Mouse (Mus musculus) spleen, postnatal 10 days (tissue): ENCODE measurements around the gene Gm45623.

Source experiments
- DNase-seq, 2 experiments: peaks; one replicate each; pipeline ENCODE4 v3.0.0; 2021 to 2022; ENCODE audit warnings: low spot score in 2 of 2

The Gm45623 gene

DNA sequence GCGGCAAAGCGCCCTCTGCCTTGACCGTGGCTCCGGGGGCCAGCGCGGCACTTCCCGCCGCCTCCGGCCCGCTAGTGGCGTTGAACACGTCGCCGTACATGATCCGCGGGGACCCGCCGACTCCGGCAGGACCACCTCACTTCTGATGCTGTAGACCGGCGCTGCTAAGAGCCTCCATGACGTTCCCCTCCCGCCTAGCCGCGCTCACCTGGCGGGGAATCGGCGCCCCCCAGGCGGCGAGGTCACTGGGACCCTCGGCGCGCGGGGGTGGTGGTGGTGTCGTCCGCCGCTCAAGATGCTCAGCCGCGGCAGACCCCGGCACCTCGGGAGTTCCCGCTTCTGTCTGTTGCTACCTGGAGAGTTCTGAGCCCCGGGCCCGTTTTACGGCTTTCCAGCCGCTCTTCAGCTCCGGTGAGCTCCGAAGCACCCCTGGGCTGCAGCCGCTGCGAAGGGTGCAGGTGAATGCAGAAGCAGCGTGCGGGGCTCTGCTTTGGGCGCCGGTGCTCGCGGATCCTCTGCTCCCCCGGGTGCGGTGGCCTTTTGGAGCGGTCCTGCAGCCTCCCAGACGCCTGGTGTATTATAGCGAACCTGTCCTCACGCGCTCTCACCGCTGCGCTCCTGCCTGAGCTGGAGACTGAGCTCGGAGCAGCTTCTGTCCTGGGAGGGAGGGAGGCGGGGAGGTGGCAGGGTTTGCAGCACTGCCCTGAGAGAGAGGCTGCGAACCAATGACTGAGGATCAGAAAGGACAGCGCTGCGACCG lies at the start of gene Gm45623:
Gene Gm45623 (minus strand): TSS at position 636 of the 760 bp plus-strand sequence.
- no peak for DNase-seq

GRCm38 (mm10) chr13:56797459-56797858 lies 43.8 kb upstream of the Gm45623 start:
- DNase-seq: no peak

DNA sequence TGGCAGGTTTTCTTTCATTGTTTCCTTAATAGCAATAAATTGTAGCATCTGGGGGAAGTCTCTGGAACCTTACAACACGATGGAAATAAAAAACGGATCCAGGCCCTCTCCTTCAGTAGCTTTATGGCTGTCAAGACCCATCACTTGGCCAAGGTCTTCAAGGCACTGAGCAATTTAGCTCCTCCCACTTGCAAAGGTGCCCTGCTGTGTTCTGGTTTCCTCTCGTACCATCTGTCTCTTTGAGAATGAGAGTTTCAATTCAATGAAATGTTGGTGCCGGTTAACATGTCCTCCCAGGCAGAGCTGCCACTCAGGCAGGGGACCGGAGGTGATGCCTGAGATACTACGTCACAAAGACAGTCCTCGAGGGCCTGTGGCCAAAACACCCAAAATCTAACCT lies 41.9 kb upstream of the Gm45623 start:
- no peak for DNase-seq

- DNase-seq: no peak
Measured at GRCm38 (mm10) chr13:56794441-56794840, 40.8 kb upstream of the Gm45623 start.

- no peak for DNase-seq
Measured at GRCm38 (mm10) chr13:56792844-56793243, 39.2 kb upstream of the Gm45623 start.

DNA sequence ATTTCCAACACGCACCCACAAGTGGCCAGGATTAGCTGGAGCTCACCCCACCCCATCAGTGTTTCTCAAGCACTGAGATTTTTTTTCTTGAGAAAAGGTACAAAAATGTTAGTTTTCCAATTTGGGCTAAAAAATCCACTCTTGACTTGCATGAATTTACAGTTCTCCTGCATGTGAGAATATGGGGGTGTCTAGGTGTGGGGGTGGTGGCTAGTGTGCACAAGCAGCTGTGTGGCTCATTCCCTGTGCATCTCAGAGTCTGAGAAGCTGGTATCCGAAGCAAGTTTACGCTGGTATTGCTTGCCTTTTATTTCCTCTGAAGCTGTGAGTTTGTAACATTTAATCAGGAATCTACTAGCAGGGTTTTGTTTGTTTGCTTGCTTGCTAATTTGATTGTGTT lies 37.1 kb upstream of the Gm45623 start:
- no peak for DNase-seq

GRCm38 (mm10) chr13:56782621-56783020 lies 29.0 kb upstream of the Gm45623 start:
- DNase-seq: no peak

GRCm38 (mm10) chr13:56781697-56782096 lies 28.1 kb upstream of the Gm45623 start:
- no peak for DNase-seq

- no peak for DNase-seq
Measured at GRCm38 (mm10) chr13:56780746-56781469, 27.3 kb upstream of the Gm45623 start.

GRCm38 (mm10) chr13:56774304-56774703 lies 20.7 kb upstream of the Gm45623 start:
- no peak for DNase-seq

- DNase-seq: no peak
Measured at GRCm38 (mm10) chr13:56773262-56773870, 19.7 kb upstream of the Gm45623 start.

GRCm38 (mm10) chr13:56772592-56772991 lies 19.0 kb upstream of the Gm45623 start:
- DNase-seq: no peak

DNA sequence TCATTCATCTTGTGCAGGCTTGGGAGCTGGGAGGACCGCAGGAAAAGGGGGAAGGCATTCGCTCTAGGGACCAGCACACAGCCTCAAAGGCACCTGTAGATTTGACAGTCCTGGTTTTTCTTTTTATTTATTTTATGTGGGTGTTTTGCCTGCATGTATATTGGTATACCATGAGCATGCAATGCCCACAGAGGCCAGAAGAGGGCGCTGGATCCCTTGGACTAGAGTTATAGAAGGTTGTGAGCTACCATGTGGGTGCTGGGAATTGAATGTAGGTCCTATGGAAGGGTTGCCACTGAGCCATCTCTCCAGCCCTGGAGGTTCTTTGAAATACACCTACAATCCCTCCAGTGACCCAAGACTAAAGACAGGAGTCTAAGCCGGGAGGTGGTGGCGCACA lies 17.2 kb upstream of the Gm45623 start:
- peak in 1 of 2 experiments; percentile 21 for DNase-seq

DNA sequence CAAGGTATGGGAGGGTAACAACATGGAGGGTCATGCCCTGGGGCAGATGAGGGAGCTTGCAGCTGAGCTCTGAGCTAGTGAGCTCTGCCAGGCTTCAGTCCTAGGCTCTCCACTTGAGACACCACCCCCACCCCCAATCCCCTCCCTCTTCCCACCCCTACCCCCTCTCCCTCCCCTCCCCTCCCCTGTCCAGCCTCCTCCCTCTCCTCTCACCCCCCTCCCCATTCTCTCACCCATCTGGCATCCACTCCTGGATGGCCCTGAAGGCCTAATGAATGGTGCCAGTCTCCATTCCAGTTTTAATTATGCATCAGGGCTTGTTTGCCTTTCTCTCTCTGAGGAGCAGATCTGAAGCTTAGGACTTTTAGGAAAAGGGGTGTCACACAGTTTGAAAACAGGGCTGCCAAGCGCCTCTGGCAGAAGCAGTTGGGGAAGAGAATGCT lies 16.5 kb upstream of the Gm45623 start:
- DNase-seq: no peak

DNA sequence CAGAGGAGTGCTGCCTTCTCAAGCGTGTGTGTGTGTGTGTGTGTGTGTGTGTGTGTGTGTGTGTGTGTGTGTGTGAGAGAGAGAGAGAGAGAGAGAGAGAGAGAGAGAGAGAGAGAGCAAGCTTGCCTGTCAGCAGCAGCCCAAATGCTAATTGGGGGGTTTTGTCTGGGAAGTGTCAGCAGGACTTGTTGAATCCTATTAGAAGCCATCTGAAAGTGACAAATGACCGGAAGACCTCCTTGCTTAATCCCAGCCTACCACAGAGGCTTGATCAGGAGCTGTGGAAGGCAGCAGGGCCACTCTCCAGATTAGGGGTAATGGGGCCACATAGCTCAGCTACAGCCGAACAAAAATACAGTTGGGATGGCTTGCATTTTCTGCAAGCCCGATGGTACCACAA lies 15.8 kb upstream of the Gm45623 start:
- no peak for DNase-seq

DNA sequence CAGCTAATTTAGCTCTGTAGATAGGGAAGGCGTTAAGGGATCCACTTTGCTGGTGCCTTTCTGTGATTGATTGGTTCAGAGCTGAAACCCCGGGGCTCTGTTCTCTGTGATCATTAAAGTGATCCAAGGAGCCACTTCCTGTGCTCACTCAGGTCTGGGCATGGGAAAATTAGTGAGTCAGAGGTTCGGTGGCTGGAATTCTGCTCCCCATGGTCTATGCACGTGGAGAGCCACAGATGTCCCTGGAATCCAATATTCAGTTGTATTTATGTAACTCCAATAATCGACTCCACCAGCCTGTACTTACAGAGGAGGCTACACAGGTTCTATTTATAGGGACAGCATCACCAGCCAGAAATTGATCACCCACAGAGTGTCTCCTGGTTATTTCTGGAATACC lies 12.6 kb upstream of the Gm45623 start:
- no peak for DNase-seq

DNA sequence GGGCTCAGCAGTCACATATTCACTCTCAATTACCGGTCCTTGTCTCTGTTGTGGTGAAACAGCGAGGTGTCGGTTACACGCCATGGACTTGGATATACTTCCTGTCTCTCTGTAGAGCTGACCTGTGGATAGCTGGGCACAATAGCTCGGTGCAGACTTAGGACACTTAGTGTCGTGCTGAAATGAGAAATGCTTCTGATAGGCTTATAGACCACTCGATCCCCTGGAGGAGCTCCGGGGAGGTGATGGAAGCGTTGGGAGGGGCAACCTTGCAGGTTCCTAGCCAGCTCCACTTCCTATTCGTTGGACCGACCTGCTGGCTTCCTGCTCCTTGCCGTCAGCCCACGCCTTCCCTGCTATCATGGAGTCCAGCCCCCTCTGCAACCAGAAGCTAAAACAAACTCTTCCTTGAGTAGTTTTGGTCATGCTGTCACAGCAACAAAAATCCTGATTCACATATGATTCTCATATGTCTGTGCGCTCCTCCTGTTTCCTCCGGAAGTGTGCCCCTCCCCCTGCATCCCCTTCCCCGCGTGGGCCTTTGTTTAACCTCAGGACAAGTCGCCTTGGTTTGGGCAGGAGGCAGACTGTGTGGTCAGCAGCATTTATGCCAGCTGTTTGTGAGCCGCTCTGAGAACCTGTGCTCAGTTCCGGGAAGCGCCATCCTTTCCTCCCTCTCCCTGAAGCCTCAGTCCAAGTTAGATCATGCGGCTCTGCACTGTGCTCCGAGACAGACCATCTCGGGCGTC lies 11.8 kb upstream of the Gm45623 start:
- no peak for DNase-seq

DNA sequence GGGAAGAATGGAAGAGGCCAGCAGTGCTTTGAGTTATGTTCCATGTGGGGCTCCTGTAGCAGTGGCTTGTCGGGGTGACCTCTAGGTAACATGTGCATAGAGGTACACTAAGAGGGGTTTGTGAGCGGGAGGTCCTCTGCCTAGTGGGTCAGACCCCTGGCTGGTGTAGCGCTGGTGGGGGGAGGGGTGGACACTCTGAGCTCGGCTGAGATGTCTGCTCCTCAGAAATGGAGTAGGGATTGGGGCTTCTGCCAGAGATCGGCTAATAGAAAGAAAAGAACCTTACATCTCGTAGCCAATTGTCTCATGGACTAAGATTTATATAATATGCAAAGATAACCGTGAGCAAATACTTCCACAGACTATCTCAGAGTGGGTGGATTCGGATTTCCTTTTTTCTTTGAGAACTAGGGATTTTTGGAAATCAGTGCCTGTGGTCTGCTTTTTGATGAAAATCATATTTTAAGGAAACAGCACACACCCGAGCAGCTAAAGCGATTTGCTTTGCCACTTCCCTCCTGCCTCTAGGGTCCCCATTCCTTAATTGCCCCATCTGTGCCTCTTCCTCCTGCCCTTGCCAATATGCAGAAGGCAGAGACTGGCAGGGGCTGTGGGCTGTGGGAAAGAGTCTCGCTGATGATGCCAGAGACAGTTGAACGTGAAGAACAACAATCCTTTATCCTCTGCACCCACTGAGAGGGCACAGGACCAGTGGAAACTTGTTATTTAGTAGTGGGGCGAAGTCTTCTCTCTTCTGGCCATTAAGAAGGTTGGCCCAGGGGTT lies 9.0 kb upstream of the Gm45623 start:
- no peak for DNase-seq

GRCm38 (mm10) chr13:56758492-56758891 lies 4.9 kb upstream of the Gm45623 start:
- DNase-seq: peak; percentile 51 to 82

- no peak for DNase-seq
Measured at GRCm38 (mm10) chr13:56757201-56757600, 3.6 kb upstream of the Gm45623 start.

- DNase-seq: peak in 1 of 2 experiments; percentile 62
Measured at GRCm38 (mm10) chr13:56755871-56756270, 2.2 kb upstream of the Gm45623 start.
